Mouse (Mus musculus) MEL (cell line): ENCODE measurements around the gene Vpreb3. TPM values are rescaled to one million over a fixed set of nuclear protein-coding genes. Genes with fewer than 3 reads are reported as not detected.

ENCODE experiments used
- DNase-seq: peaks from one replicate; pipeline ENCODE4 v3.0.0; 2011; ENCODE audit warnings: low read depth, low spot score
- H3K27ac ChIP-seq: 2 replicates; pipeline ENCODE4 v1.5.1; 2012; ENCODE audit warnings: low read depth, mild to moderate bottlenecking, control low read depth, low read length, moderate library complexity; ENCODE audit not compliant: control insufficient read depth
- H3K27me3 ChIP-seq, 2 experiments: fragments of 150-350 bp in 1 of 2; sonication (generic) in 1 of 2; 2 replicates each; pipeline ENCODE4 v1.6.1; 2012; ENCODE audit warnings: low read length in 2 of 2, mild to moderate bottlenecking in 2 of 2, improper control_type of control experiment in 1 of 2, moderate library complexity in 1 of 2; ENCODE audit not compliant: insufficient read depth in 2 of 2, control insufficient read depth in 1 of 2
- H3K36me3 ChIP-seq, 2 experiments: 2 replicates each; pipeline ENCODE4 v1.6.1; 2012 to 2014; ENCODE audit warnings: low read length in 2 of 2, improper control_type of control experiment in 1 of 2, inconsistent platforms in 1 of 2, mild to moderate bottlenecking in 1 of 2; ENCODE audit not compliant: insufficient read depth in 2 of 2, control insufficient read depth in 1 of 2
- H3K4me1 ChIP-seq, 2 experiments: fragments of 150-350 bp in 1 of 2; sonication (generic) in 1 of 2; 2 replicates each; pipeline ENCODE4 v1.6.1; 2012; ENCODE audit warnings: low read length in 2 of 2, improper control_type of control experiment in 1 of 2, mild to moderate bottlenecking in 1 of 2; ENCODE audit not compliant: insufficient read depth in 2 of 2, control insufficient read depth in 1 of 2
- H3K4me3 ChIP-seq, 2 experiments: fragments of 150-350 bp in 1 of 2; sonication (generic) in 1 of 2; 2 replicates each; pipeline ENCODE4 v1.5.1; 2012; ENCODE audit warnings: low read depth in 2 of 2, low read length in 2 of 2, mild to moderate bottlenecking in 2 of 2, moderate library complexity in 2 of 2, control low read depth in 1 of 2, improper control_type of control experiment in 1 of 2; ENCODE audit not compliant: control insufficient read depth in 1 of 2, insufficient read depth in 1 of 2
- H3K79me2 ChIP-seq: 2 replicates; pipeline ENCODE4 v1.6.1; 2012; ENCODE audit warnings: mild to moderate bottlenecking, low read length, moderate library complexity; ENCODE audit not compliant: control insufficient read depth, poor library complexity, insufficient read depth
- H3K9ac ChIP-seq: 2 replicates; pipeline ENCODE4 v1.6.1; 2012; ENCODE audit warnings: low read depth, mild to moderate bottlenecking, control low read depth, low read length, moderate library complexity; ENCODE audit not compliant: control insufficient read depth, poor library complexity, severe bottlenecking
- H3K9me3 ChIP-seq: fragments of 150-350 bp; sonication (generic); replicated peaks from 2 replicates; pipeline ENCODE4 v1.6.1; 2012; ENCODE audit warnings: mild to moderate bottlenecking, low read length, improper control_type of control experiment, moderate library complexity; ENCODE audit not compliant: insufficient read depth
- CTCF ChIP-seq, 3 experiments: IDR thresholded peaks in 2 of 3; conservative IDR thresholded peaks in 1 of 3; 2 replicates each; pipeline ENCODE4 v1.5.1; 2011 to 2012; ENCODE audit warnings: low read length in 3 of 3, low read depth in 2 of 3, mild to moderate bottlenecking in 2 of 3, improper control_type of control experiment in 1 of 3, inconsistent platforms in 1 of 3, mixed read lengths in 1 of 3, moderate library complexity in 1 of 3; ENCODE audit not compliant: control insufficient read depth in 1 of 3, insufficient read depth in 1 of 3, poor library complexity in 1 of 3, severe bottlenecking in 1 of 3
- E2F4 ChIP-seq: IDR thresholded peaks from 2 replicates; pipeline ENCODE4 v1.6.1; 2011; ENCODE audit warnings: low read depth, low read length, improper control_type of control experiment, borderline replicate concordance
- JUND ChIP-seq: IDR thresholded peaks from 2 replicates; pipeline ENCODE4 v1.6.1; 2011; ENCODE audit warnings: low read depth, mild to moderate bottlenecking, improper control_type of control experiment, low read length
- KAT2A ChIP-seq: conservative IDR thresholded peaks from 2 replicates; pipeline ENCODE4 v1.6.1; 2012; ENCODE audit warnings: low read depth, low read length, improper control_type of control experiment, inconsistent platforms
- MAFK ChIP-seq: IDR thresholded peaks from 2 replicates; pipeline ENCODE4 v1.6.1; 2011; ENCODE audit warnings: low read depth, mild to moderate bottlenecking, low read length, improper control_type of control experiment, borderline replicate concordance
- POLR2A ChIP-seq, 2 experiments: IDR thresholded peaks; 2 replicates each; pipeline ENCODE4 v1.6.1; 2011 to 2012; ENCODE audit warnings: low read length in 2 of 2, mild to moderate bottlenecking in 2 of 2, control low read depth in 1 of 2, improper control_type of control experiment in 1 of 2, low read depth in 1 of 2, moderate library complexity in 1 of 2; ENCODE audit not compliant: control insufficient read depth in 1 of 2, insufficient read depth in 1 of 2, poor library complexity in 1 of 2
- POLR2AphosphoS2 ChIP-seq: IDR thresholded peaks from 2 replicates; pipeline ENCODE4 v1.6.1; 2011; ENCODE audit warnings: low read length, improper control_type of control experiment
- TCF12 ChIP-seq: IDR thresholded peaks from 2 replicates; pipeline ENCODE4 v1.6.1; 2014; ENCODE audit warnings: low read depth, mild to moderate bottlenecking, inconsistent platforms, low read length, improper control_type of control experiment, moderate library complexity
- ZNF384 ChIP-seq: IDR thresholded peaks from 2 replicates; pipeline ENCODE4 v1.6.1; 2012; ENCODE audit warnings: low read depth, mild to moderate bottlenecking, inconsistent platforms, low read length, improper control_type of control experiment
- polyA plus RNA-seq, 2 experiments: library from polyadenylated mRNA; stranded (reverse) in 1 of 2; unstranded in 1 of 2; fragments of >175 nt in 1 of 2; fragments of >200 nt in 1 of 2; gene quantifications; 2 replicates each; pipeline versions ENCODE4 v1.2.1 to v1.2.4; 2012; ENCODE audit warnings: low replicate concordance in 2 of 2, low read depth in 1 of 2; ENCODE audit not compliant: insufficient read length in 2 of 2, insufficient read depth in 1 of 2, missing spikeins in 1 of 2
- total RNA-seq: library from RNA; depleted of rRNA; stranded (reverse); fragments of 300-350 nt; gene quantifications from 2 replicates; pipeline ENCODE4 v1.2.3, GENCODE M21; 2012

The Vpreb3 gene
- total and polyA plus RNA-seq, 3 experiments, result 0.27 to 0.88 TPM; not detected in 1

- peaks cover 28% of the 10 kb centered on the region for H3K79me2 ChIP-seq
- H3K27me3 ChIP-seq, result no peaks in the 10 kb centered on the region
- peaks cover 3 to 23% of the 10 kb centered on the region in 2 experiments; a peak in 3 of 4 replicates for H3K4me1 ChIP-seq
- no peaks in the 10 kb centered on the region for H3K9me3 ChIP-seq
- peak overlapping the region; percentile 87 to 90 for H3K4me3 ChIP-seq
- peak overlapping the region; percentile 33 for H3K27ac ChIP-seq
- H3K36me3 ChIP-seq, result peaks cover 8 to 18% of the 10 kb centered on the region in 2 experiments; a peak in 3 of 4 replicates
- peak; percentile 48 for DNase-seq
- H3K9ac ChIP-seq, result peak overlapping the region; percentile 93
- no peak for TF ChIP-seq MAFK
- TF ChIP-seq JUND, result no peak
- TF ChIP-seq TCF12, result peak; percentile 4
Observed at GRCm38 (mm10) chr10:75921726-75922560, 20.9 kb upstream of the Vpreb3 start.

- Histone ChIP-seq H3K9ac (no peak overlapping the region), H3K79me2 (peaks cover 19% of the 10 kb centered on the region)
- TF ChIP-seq CTCF (IDR thresholded peaks at IDR 0.05 in 2 of 3, conservative IDR thresholded peaks at IDR 0.05 in 1 of 3; ENCODE audit: control insufficient read depth in 1 of 3, insufficient read depth in 1 of 3, low read depth in 2 of 3, low read length in 3 of 3, poor library complexity in 1 of 3, severe bottlenecking in 1 of 3), result peak; percentile 2 to 38 (median 20); a peak in 4 of 6 replicates
- no peak for TF ChIP-seq POLR2A (IDR thresholded peaks at IDR 0.05; ENCODE audit: control insufficient read depth in 1 of 2, insufficient read depth in 1 of 2, low read depth in 1 of 2, low read length in 2 of 2, poor library complexity in 1 of 2)
- TF ChIP-seq, all 39 proteins: peak for 1
- H3K36me3 ChIP-seq, result peaks cover 0 to 15% of the 10 kb centered on the region in 2 experiments; a peak in 2 of 4 replicates
- no peaks in the 10 kb centered on the region for H3K9me3 ChIP-seq
- no peak overlapping the region for H3K27ac ChIP-seq
- H3K27me3 ChIP-seq, result no peaks in the 10 kb centered on the region
- no peak overlapping the region for H3K4me3 ChIP-seq
- peaks cover 3 to 15% of the 10 kb centered on the region in 2 experiments; a peak in 3 of 4 replicates for H3K4me1 ChIP-seq
- no peak for DNase-seq
Observed at GRCm38 (mm10) chr10:75924324-75924723, 18.5 kb upstream of the Vpreb3 start.

GRCm38 (mm10) chr10:75926396-75926795 is 16.5 kb upstream of the Vpreb3 start:
- Histone ChIP-seq H3K9me3 (no peaks in the 10 kb centered on the region), H3K79me2 (peaks cover 3% of the 10 kb centered on the region; the same call in 1 of the 2 replicates), H3K27me3 (no peaks in the 10 kb centered on the region; a peak in 1 of 4 replicates), H3K27ac (no peak overlapping the region), H3K4me3 (no peak overlapping the region), H3K36me3 (peaks cover 0 to 5% of the 10 kb centered on the region in 2 experiments; a peak in 2 of 4 replicates), H3K4me1 (peaks cover 3 to 10% of the 10 kb centered on the region in 2 experiments; a peak in 3 of 4 replicates), H3K9ac (no peak overlapping the region)
- TF ChIP-seq POLR2AphosphoS2, result no peak
- TF ChIP-seq ZNF384, result no peak
- no peak for TF ChIP-seq E2F4
- TF ChIP-seq KAT2A, result no peak
- TF ChIP-seq TCF12, result no peak
- DNase-seq, result no peak
